Mouse (Mus musculus): ENCODE data around the gene Rnf182. TPM values are rescaled to one million over a fixed set of nuclear protein-coding genes. Genes with fewer than 3 reads are reported as not detected.

Rnf182 gene
- polyA plus RNA-seq, 1 experiment from 2014 or later = 32.8 TPM

DNA sequence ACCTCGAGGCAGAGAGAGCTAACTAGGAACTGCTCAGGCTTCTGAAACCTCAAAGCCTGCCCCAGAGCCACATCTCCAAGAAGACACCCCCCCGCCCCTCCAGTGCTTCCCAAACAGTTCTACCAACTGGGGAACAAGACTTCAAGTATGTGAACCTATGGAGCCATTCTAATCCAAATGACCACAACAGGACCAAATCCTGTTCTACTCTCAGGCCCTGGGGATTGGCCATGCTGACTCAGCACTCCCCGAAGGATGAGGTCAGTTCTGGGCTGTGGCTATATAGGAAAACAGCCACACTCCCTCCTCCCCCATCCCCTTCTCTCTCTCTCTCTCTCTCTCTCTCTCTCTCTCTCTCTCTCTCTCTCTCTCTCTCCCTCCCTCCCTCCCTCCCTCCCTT, 28.5 kb upstream of the Rnf182 start:
- Histone ChIP-seq H3K4me3 (no peak overlapping the region), H3K4me1 (peaks cover 5% of the 10 kb centered on the region; the same call in 1 of the 2 replicates), H3K27ac (no peak overlapping the region), H3K9ac (no peak overlapping the region), H3K36me3 (replicated peaks) (no peaks in the 10 kb centered on the region), H3K9me3 (no peaks in the 10 kb centered on the region), H3K27me3 (replicated peaks) (no peaks in the 10 kb centered on the region), H3K4me2 (no peak overlapping the region)
- WGBS = 85% methylated on average over 3 of the region's 3 CpGs
- ATAC-seq (replicated peaks) = no peak

DNA sequence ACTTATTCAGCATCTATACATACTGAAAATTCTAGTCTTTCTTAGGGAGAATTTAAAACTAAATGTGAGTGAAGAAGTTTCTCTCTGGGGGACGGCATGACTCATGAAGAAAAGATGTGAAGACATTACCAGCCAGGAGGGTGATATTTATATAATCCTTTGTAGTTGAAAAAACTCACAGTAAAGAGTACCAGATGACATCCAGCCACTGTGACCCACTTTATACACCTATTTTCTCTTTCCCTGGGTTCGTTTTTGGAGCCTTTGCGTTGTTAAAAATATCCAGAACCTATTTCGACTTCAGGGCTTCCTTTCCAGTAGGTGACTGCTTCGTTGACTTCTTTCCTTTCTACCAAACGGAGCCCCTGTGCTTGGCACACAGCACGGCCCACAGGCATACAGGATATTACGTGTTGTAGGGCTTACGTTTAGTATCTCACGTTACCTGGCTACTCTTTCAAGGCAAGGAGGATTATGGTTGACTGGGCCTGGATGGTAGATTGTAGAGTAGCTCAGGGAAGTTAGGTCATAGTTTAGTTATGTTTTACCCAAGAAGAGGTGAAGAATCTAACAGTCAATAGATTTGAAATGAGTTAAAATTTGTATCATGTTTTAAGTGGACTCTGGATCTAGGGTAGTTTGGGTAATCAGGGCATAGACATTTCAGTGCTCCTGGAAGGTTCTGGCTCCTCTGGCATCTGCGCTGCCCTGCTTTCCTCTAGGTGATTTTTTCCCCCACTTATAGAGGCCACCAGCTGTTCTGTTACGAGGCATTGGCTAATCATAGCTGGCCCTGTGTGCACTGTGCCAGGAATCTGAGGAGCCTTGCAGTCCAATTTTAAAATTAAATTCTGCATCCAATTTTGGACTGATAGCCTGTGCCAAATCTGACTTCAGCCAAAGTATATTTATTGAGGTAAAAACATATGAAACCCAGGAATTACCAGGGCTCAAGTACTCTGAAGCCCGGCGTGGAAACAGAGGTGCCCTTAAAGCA, 27.4 kb upstream of the Rnf182 start:
- Histone ChIP-seq H3K4me2 (no peak overlapping the region), H3K27ac (no peak overlapping the region), H3K4me3 (no peak overlapping the region), H3K36me3 (replicated peaks) (no peaks in the 10 kb centered on the region), H3K4me1 (peaks cover 4% of the 10 kb centered on the region; the same call in 1 of the 2 replicates), H3K9me3 (no peaks in the 10 kb centered on the region), H3K9ac (no peak overlapping the region), H3K27me3 (replicated peaks) (no peaks in the 10 kb centered on the region)
- WGBS = 88% methylated on average over 14 of the region's 14 CpGs
- no peak for ATAC-seq (replicated peaks)

DNA sequence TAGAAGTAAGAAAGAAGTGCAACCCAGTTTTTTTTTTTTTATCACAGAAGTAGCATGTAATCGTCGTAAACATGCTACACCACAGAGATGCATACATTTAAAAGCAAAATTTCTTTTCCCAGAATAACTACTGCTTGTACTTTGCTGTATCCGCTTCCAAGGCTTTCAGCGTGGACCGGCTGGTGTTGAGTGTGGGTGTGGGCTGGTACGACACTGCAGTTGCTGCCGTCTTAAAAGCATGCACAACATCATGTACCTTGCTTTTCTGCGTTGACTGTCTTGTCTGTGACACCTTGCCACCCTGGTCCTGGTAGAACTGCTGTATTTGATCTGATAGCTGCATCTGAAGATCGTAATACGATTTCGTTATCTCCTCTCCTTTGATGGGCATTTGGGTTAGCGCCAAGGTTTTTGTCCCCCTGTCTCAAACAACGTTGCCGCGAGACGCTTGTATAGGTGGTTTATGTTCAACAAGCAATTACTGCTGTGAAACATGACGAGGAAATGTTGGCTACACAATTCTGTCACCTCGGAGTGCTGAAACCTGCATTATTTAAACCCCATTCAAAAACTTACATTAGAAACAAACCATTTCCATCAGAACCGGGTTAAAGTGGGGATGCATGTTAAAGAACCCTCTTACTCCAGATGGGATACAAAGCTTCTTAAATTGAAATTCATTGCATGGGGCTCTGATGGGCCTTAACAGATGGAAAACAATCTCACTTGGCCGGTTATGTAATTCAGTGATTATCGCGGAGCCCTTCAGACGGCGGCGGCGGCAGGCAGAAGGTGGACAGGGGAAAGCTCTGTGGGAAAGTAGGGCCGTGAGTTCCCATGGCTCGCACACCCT, 23.5 kb upstream of the Rnf182 start:
- Histone ChIP-seq H3K4me1 (0 out of 2 replicates have a peak, but pooled peaks cover 2% of the 10 kb centered on the region), H3K27me3 (replicated peaks) (no peaks in the 10 kb centered on the region), H3K27ac (no peak overlapping the region), H3K9ac (no peak overlapping the region), H3K4me3 (no peak overlapping the region), H3K4me2 (no peak overlapping the region), H3K9me3 (no peaks in the 10 kb centered on the region), H3K36me3 (replicated peaks) (no peaks in the 10 kb centered on the region)
- ATAC-seq (replicated peaks) = no peak
- WGBS = 60% methylated on average over 28 of the region's 28 CpGs

DNA sequence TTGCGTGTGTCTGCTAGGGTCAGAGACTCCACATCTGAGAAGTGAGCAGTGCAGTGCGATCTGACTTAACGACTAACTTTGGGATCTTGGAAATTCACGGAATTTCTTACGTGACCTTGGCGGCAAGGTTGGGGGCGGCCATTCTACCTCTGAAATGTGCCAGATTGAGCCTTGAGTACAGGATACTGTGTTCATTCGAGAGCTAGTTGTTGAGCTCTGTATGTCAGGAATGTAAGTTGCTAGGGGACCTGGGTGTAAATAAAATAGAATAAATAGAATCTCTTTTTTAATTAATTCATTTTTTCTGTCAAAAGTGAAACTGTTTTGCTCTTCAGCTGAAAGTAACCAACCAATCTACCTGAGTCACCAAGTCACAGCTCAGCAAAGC, 22.8 kb upstream of the Rnf182 start:
- H3K27ac ChIP-seq = no peak overlapping the region
- ATAC-seq (replicated peaks) = no peak
- 68% methylated on average over 8 of the region's 8 CpGs for WGBS
- no peak overlapping the region for H3K4me2 ChIP-seq
- 0 out of 2 replicates have a peak, but pooled peaks cover 2% of the 10 kb centered on the region for H3K4me1 ChIP-seq
- H3K4me3 ChIP-seq = no peak overlapping the region
- H3K9me3 ChIP-seq = no peaks in the 10 kb centered on the region
- no peak overlapping the region for H3K9ac ChIP-seq
- no peaks in the 10 kb centered on the region for H3K27me3 ChIP-seq (replicated peaks)
- no peaks in the 10 kb centered on the region for H3K36me3 ChIP-seq (replicated peaks)

DNA sequence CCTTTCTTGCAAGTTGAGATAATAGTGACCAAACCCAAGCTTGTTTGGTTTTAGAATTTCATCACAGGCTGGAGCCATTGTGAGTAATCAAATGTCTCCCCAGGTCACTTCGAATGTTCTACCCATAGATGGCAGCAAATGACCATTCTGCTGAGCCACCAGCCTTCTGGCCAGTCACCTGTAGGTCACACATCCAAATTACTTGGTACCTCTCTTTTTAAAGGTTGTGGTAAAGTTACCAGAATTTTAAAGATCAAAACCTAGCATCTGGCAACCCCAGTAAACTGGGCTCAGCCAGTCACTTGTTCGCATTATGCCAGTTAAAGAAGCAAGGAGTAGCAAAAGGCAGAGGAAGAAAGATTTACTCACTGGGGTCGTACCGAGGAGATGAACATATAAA, 19.6 kb upstream of the Rnf182 start:
- Histone ChIP-seq H3K36me3 (replicated peaks) (no peaks in the 10 kb centered on the region), H3K4me3 (no peak overlapping the region), H3K4me2 (no peak overlapping the region), H3K27ac (no peak overlapping the region), H3K9me3 (no peaks in the 10 kb centered on the region), H3K9ac (no peak overlapping the region), H3K27me3 (replicated peaks) (no peaks in the 10 kb centered on the region), H3K4me1 (0 out of 2 replicates have a peak, but pooled peaks cover 2% of the 10 kb centered on the region)
- WGBS = 63% methylated on average over 4 of the region's 4 CpGs
- ATAC-seq (replicated peaks) = no peak

DNA sequence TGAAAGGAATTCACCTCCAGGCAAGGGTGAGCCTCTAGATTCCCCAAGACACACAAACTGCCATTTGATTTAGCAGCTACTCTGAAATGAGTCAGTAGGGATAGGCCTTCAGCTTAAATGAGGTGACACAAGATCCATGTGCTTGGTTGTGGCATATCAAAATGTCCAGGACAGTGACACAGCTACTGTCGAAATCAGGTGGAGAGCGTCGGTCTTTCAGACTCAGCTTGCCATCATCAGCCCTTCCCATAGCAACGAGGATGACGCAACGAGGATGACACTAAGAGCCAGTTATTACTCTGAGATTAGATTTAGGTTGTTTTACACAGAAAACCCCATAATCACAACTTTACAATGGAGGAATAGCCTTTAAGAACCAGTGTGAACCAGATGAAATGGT, 14.5 kb upstream of the Rnf182 start:
- no peak for ATAC-seq (replicated peaks)
- Histone ChIP-seq H3K9ac (no peak overlapping the region), H3K27ac (no peak overlapping the region), H3K27me3 (replicated peaks) (no peaks in the 10 kb centered on the region), H3K4me2 (no peak overlapping the region), H3K9me3 (no peaks in the 10 kb centered on the region), H3K4me3 (no peak overlapping the region), H3K4me1 (peaks cover 5% of the 10 kb centered on the region; the same call in 1 of the 2 replicates), H3K36me3 (replicated peaks) (no peaks in the 10 kb centered on the region)
- WGBS = 95% methylated on average over 6 of the region's 6 CpGs

DNA sequence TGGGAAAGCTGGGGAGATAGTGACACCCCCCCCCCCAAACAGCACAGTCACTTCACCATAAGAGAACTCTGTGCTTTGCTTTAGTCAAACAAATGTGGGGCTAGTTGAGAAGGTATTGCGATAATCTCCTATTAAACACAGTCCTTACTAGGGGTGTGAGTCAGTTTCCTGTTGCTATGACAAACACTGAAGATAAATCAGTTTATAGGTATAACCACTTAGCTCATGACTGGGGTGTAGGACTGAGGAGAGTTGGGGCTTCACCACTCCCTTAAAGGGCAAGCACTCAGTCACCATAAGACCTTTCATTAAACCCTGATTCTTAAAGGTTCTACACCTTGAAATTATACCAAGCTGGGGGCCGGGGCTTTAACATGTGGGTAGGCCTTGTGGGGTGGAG, 13.1 kb upstream of the Rnf182 start:
- Histone ChIP-seq H3K27me3 (replicated peaks) (no peaks in the 10 kb centered on the region), H3K9ac (no peak overlapping the region), H3K4me1 (peaks cover 5% of the 10 kb centered on the region; the same call in 1 of the 2 replicates), H3K36me3 (replicated peaks) (no peaks in the 10 kb centered on the region), H3K9me3 (no peaks in the 10 kb centered on the region), H3K4me2 (no peak overlapping the region), H3K27ac (no peak overlapping the region), H3K4me3 (no peak overlapping the region)
- no peak for ATAC-seq (replicated peaks)
- WGBS = 97% methylated on average over 2 of the region's 2 CpGs

DNA sequence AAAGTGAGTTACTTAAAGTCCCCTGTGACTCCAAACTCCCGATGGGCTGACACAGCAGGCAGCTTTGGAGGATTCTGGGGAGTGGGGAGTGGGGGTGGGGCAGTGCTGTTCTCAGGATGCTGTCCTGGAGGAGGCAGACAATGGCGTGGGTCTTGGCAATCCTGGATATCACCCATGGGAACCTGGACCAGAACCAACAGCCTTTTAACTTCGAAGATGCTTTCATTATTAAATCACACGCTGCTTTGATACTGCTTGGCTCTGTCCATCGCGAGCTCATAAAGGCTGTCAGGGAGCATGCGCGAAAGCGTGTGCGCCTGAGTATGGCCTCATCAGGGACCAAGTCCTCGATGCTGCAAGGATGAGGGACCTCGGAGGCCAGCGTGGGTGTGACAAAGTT, 12.5 kb upstream of the Rnf182 start:
- WGBS = 58% methylated on average over 13 of the region's 13 CpGs
- Histone ChIP-seq H3K27me3 (replicated peaks) (no peaks in the 10 kb centered on the region), H3K4me2 (no peak overlapping the region), H3K4me3 (no peak overlapping the region), H3K36me3 (replicated peaks) (no peaks in the 10 kb centered on the region), H3K27ac (no peak overlapping the region), H3K9me3 (no peaks in the 10 kb centered on the region), H3K4me1 (peaks cover 5% of the 10 kb centered on the region; the same call in 1 of the 2 replicates), H3K9ac (no peak overlapping the region)
- no peak for ATAC-seq (replicated peaks)

DNA sequence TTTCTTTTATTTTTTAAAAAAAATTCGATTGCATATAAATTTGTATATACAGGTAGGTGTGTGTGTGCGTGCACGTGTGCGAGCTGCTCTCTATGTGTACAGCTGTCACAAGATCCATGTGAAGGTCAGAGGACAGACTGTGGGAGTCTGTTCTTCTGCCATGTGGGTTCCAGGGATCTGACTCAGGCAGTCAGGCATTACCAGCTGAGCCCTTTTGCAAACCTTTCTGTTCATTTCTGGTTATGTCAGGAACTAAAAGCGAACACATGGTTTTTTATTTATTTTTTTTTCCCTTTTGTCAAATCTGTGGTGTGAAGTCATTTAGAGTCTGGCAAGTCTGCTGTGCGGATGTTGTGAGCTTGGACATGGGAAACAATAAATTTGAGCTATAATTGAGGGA, 6.7 kb upstream of the Rnf182 start:
- Histone ChIP-seq H3K27ac (no peak overlapping the region), H3K9me3 (no peaks in the 10 kb centered on the region), H3K4me3 (no peak overlapping the region), H3K4me1 (no peaks in the 10 kb centered on the region), H3K9ac (no peak overlapping the region), H3K4me2 (no peak overlapping the region), H3K27me3 (replicated peaks) (no peaks in the 10 kb centered on the region), H3K36me3 (replicated peaks) (no peaks in the 10 kb centered on the region)
- ATAC-seq (replicated peaks) = no peak
- 77% methylated on average over 6 of the region's 6 CpGs for WGBS

DNA sequence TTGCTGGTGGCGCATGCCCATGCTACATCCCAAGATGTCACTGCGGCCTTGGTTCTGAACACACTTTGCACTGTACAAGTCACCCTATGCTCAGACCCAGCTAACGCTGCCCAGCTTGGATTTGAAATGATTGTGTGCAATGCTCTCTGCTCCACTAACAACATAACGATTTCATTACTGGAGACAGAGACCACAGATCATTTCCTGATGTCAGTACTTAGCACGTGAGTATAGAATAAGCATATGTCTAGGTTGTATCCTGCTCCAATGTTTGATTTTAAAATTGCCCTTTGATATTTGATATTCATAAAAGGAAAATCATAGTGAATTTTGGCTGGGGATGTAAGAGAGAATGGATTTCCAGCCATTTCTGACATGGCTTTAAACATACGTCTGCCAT, 3.5 kb upstream of the Rnf182 start:
- Histone ChIP-seq H3K36me3 (replicated peaks) (no peaks in the 10 kb centered on the region), H3K4me3 (no peak overlapping the region), H3K9me3 (no peaks in the 10 kb centered on the region), H3K9ac (no peak overlapping the region), H3K27ac (no peak overlapping the region), H3K27me3 (replicated peaks) (no peaks in the 10 kb centered on the region), H3K4me2 (no peak overlapping the region), H3K4me1 (peaks cover 15% of the 10 kb centered on the region)
- WGBS = 87% methylated on average over 6 of the region's 6 CpGs
- ATAC-seq (replicated peaks) = no peak

DNA sequence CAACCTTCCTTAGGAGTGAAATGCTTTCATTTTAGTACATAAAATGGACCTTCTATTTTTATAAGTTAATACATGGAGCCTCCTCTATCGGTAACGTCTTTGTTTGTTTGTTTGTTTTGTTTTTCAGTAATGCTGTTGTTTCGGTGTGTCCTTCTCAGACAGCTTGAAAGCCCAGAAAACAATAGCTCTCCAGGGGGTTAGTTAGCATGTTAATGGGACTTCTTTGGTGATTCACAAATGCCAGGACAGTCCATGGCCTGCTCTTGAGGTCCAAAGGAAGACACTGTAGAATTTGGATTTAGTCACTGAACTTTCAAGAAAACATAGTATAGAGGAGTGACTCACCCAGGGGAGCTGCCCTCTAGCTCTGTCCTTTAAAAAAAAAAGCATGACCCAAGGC, 843 bp upstream of the Rnf182 start:
- ATAC-seq (replicated peaks) = no peak
- peak overlapping the region; percentile 74 for H3K27ac ChIP-seq
- H3K9me3 ChIP-seq = no peaks in the 10 kb centered on the region
- H3K27me3 ChIP-seq (replicated peaks) = no peaks in the 10 kb centered on the region
- no peaks in the 10 kb centered on the region for H3K36me3 ChIP-seq (replicated peaks)
- H3K4me2 ChIP-seq = peak overlapping the region; percentile 52; the same call in 1 of the 2 replicates
- 66% methylated on average over 3 of the region's 3 CpGs for WGBS
- no peak overlapping the region for H3K9ac ChIP-seq
- no peak overlapping the region for H3K4me3 ChIP-seq
- peaks cover 24% of the 10 kb centered on the region for H3K4me1 ChIP-seq

DNA sequence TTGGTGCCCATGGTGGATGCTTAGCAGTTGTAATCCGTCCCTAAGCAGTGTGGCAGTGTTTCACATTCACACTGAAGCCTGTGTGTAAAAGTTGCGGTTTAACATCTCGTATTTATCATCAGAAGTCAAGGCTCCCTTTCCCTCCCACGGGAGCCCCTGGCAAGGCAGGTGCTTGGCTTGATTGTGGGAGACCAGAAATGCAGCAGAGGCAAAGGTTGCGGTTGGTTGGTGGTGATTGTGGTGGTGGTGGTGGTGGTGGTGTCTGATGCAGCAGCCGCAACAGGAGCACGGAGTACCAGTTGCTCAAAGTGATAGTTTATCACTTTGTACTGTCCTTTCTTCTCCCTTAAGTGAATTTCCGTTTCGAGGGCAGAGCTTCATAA, 325 bp upstream of the Rnf182 start:
- WGBS = 16% methylated on average over 9 of the region's 9 CpGs
- peak overlapping the region; percentile 52 for H3K4me2 ChIP-seq
- H3K27me3 ChIP-seq (replicated peaks) = no peaks in the 10 kb centered on the region
- no peaks in the 10 kb centered on the region for H3K9me3 ChIP-seq
- peak overlapping the region; percentile 63; the same call in 1 of the 2 replicates for H3K9ac ChIP-seq
- peak overlapping the region; percentile 58 for H3K4me3 ChIP-seq
- peak overlapping the region; percentile 74 for H3K27ac ChIP-seq
- peak; percentile 31 for ATAC-seq (replicated peaks)
- no peaks in the 10 kb centered on the region for H3K36me3 ChIP-seq (replicated peaks)
- peaks cover 24% of the 10 kb centered on the region for H3K4me1 ChIP-seq
